Mouse (Mus musculus) T-helper 1 cell (primary cell): Measurements from ENCODE around the gene Gphn.

Experiments
- in situ Hi-C: fragments of 300-600 bp; cut with MboI, MseI; formaldehyde crosslinking; loops from one replicate; pipeline ENCODE4 v1.15.1; 2025; ENCODE audit warnings: high pct_unique_total_duplicates

Gene Gphn

DNA sequence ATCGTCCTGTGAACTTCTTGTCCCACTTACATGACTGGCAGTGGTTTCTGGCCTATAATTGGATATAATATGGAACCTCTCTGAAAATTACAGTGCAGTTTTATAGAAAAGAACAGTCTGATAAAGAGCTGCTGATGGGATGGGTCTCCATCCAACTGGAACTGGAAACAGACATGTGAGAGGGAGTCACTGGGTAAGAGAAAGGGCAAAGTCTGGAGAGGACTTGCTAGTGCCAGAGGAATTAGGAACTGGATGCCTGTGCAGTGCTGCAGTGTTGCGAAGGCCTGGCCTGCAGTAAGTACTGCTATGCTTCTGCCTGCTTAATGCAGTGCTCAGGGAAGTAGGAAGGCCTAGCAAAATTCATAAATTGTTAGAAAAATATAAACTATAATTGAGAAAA lies 467.1 kb downstream of the Gphn start:
- in situ Hi-C loops = no loop called here

- in situ Hi-C loops = no loop called here
Measured at GRCm38 (mm10) chr12:78717783-78718182, 491.6 kb downstream of the Gphn start.

DNA sequence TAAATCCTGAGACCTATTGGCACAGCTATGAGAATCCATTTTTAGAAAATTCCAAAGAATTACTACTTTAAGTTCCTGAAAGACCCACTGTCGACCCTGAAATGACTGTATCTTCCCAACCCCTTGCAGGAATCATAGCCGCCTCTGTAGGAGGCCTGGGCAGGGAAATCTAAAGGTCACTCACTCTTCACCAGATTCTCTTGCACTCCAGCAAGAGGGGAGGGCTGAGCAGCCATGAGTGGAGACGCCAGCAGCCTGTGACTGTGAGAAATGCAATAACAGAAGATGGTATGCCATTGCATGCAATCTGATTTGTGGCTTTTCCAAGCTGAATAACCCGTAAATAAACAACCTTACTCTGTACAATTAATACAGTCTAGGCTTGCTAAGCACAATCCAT lies 501.5 kb downstream of the Gphn start:
- in situ Hi-C loops = no loop called here
